Mouse (Mus musculus) kidney, postnatal 0 days (tissue): ENCODE measurements around the gene Trappc3. TPM values are rescaled to one million over a fixed set of nuclear protein-coding genes. Genes with fewer than 3 reads are reported as not detected.

Experiments
- ATAC-seq: fragments of 200-750 bp; cut with Nextera tagmentation; replicated peaks from 2 replicates; pipeline ENCODE4 v1.8.0; 2017; ENCODE audit warnings: low read depth, moderate number of reproducible peaks, moderate TSS enrichment, moderate library complexity; ENCODE audit not compliant: low FRiP score
- DNase-seq: peaks from one replicate; pipeline ENCODE4 v3.0.0-alpha.2; 2016; ENCODE audit warnings: low spot score
- H3K27ac ChIP-seq: fragments of 300-500 bp; sonication (generic); 2 replicates; pipeline ENCODE4 v1.5.1; 2014; ENCODE audit warnings: mild to moderate bottlenecking
- H3K27me3 ChIP-seq: fragments of 300-500 bp; sonication (generic); 2 replicates; pipeline ENCODE4 v1.6.1; 2014; ENCODE audit warnings: low read length, mixed read lengths; ENCODE audit not compliant: insufficient read depth
- H3K36me3 ChIP-seq: fragments of 300-500 bp; sonication (generic); 2 replicates; pipeline ENCODE4 v1.6.1; 2014; ENCODE audit warnings: low read length, mixed read lengths; ENCODE audit not compliant: insufficient read depth
- H3K4me1 ChIP-seq: fragments of 300-500 bp; sonication (generic); replicated peaks from 2 replicates; pipeline ENCODE4 v1.6.1; 2014; ENCODE audit warnings: antibody characterized with exemption, low read length, mixed read lengths; ENCODE audit not compliant: insufficient read depth
- H3K4me2 ChIP-seq: fragments of 300-500 bp; sonication (generic); 2 replicates; pipeline ENCODE4 v1.6.1; 2014; ENCODE audit warnings: mild to moderate bottlenecking, low read length, moderate library complexity, mixed read lengths
- H3K4me3 ChIP-seq: fragments of 300-500 bp; sonication (generic); replicated peaks from 2 replicates; pipeline ENCODE4 v1.5.1; 2014; ENCODE audit warnings: low read depth, low read length
- H3K9ac ChIP-seq: fragments of 300-500 bp; sonication (generic); 2 replicates; pipeline ENCODE4 v1.6.1; 2014; ENCODE audit warnings: low read depth, low read length
- H3K9me3 ChIP-seq: fragments of 300-500 bp; sonication (generic); replicated peaks from 2 replicates; pipeline ENCODE4 v1.6.1; 2016; ENCODE audit warnings: low read length, inconsistent platforms, mixed read lengths
- CTCF ChIP-seq: IDR thresholded peaks from 2 replicates; pipeline ENCODE4 v1.5.1; 2016; ENCODE audit warnings: antibody characterized with exemption, low read depth, mild to moderate bottlenecking, moderate library complexity
- WGBS: fragments of 180-500 bp; shearing (Covaris S2); extraction: QIAGEN DNeasy Blood & Tissue Kit; methylation state at CpG from one replicate; pipeline ENCODE4 v1.1.7; 2014; 5-methylcytosine and 5-hydroxymethylcytosine counted together
- polyA plus RNA-seq: library from polyadenylated mRNA; unstranded; fragments of >200 nt; fragmentation: Nextera tagmentation; extraction: Ambion mirVana; gene quantifications from 2 replicates; pipeline ENCODE4 v1.2.1, GENCODE M21; 2015

Trappc3 gene
- polyA plus RNA-seq, 1 experiment from 2014 or later: 115 TPM

DNA sequence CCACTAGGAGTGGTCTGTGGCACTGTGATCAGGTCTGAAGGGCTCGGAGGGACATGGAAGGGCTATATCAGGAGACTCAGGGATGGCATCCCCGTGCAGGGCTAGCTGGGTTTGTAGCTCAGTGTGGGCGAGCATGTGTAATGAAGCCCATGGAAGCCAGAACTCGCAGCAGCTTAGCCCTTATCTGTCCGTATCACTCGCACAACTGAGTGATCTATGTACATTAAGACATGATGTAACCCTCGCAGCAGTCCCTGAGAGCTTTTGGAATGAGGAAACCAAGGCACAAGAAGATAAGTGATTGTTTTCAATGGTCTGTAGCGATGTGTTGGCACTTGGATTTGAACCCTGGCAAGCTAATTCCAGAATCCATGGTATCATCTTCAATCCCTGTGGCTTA lies 21.5 kb downstream of the Trappc3 start:
- peaks cover 15% of the 10 kb centered on the region for H3K27me3 ChIP-seq
- no peaks in the 10 kb centered on the region for H3K36me3 ChIP-seq
- H3K9ac ChIP-seq: no peak overlapping the region
- no peak overlapping the region for H3K4me2 ChIP-seq
- no peak overlapping the region for H3K4me3 ChIP-seq
- 86% methylated on average over 8 of the region's 8 CpGs for WGBS
- peaks cover 8% of the 10 kb centered on the region; the same call in 1 of the 2 replicates for H3K4me1 ChIP-seq
- H3K9me3 ChIP-seq: no peaks in the 10 kb centered on the region
- ATAC-seq: no peak
- DNase-seq: no peak
- no peak overlapping the region for H3K27ac ChIP-seq
- TF ChIP-seq CTCF: no peak

DNA sequence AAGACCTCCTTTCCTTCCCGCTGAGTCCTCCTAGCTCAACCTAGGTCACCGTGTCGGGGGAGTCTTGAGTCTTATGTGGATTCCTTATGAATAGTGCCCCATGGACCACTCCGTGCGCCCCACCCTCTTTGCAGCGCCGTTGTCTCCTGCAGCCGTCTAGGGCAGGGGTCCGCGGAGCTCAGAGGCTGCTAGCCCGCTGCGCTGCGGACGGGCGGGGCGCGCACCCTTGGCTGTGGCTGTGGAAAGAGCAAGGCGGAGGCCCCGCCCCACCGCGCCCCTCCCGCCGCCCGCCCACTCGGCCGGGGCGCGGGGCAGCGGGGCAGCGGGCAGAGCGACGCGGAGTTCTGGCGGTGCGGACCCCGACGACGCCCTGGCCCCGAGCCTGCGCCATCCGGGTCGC lies 24.4 kb downstream of the Trappc3 start, which contains the start of gene Col8a2:
Gene Col8a2, plus strand, starts transcription at position 302 of the 400 bp plus-strand sequence.
- peak; percentile 44; the same call in 1 of the 2 replicates for ATAC-seq
- Histone ChIP-seq H3K4me1 (peaks cover 15% of the 10 kb centered on the region; the same call in 1 of the 2 replicates), H3K27me3 (peaks cover 15% of the 10 kb centered on the region), H3K36me3 (no peaks in the 10 kb centered on the region), H3K9ac (peak within 1 kb of the TSS; percentile 47), H3K4me2 (peak within 1 kb of the TSS; percentile 77), H3K27ac (0 out of 2 replicates have a peak within 1 kb of the TSS, but pooled peaks have one; percentile 19), H3K9me3 (no peaks in the 10 kb centered on the region), H3K4me3 (peak within 1 kb of the TSS; percentile 44)
- DNase-seq: peak; percentile 44
- WGBS: 2% methylated on average over 19 of the region's 42 CpGs
- no peak for TF ChIP-seq CTCF

DNA sequence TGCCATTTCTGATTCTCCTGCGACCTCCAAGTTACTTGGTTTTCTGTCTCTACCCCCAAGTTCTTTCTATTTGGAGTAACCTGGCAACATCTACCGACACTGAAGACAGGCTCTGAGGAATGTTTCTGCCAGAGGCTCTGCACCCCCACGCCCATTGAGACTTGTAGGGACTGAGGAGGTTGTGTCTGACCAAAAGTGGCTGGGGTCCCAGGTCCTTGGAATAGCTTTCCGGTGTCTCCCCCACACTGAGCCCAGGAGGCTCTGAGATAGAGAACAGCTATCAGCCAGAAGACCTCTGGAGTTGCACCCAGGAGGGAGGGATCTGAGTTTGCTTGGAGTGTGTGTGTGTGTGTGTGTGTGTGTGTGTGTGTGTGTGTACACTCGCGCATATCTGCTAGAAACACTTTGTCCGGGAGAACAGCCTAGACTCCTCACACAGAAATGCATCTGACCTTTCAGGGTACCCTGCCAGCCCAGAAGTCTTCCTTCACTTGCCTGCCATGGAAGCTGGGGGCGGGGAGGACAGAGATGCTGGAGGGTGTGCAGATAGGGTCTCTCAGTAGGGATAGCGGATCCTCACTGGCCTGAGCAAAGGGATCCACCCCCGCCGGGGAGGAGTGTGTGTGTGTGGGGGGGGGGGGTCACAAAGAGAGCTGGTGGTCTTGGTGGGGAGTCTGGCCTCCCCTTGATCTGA lies 25.3 kb downstream of the Trappc3 start:
- ATAC-seq: no peak; the same call in 1 of the 2 replicates
- Histone ChIP-seq H3K4me2 (peak overlapping the region; percentile 77), H3K36me3 (no peaks in the 10 kb centered on the region), H3K9ac (no peak overlapping the region), H3K4me3 (no peak overlapping the region), H3K4me1 (peaks cover 17% of the 10 kb centered on the region; the same call in 1 of the 2 replicates), H3K27me3 (peaks cover 15% of the 10 kb centered on the region), H3K27ac (no peak overlapping the region), H3K9me3 (no peaks in the 10 kb centered on the region)
- DNase-seq: peak; percentile 50
- 30% methylated on average over 11 of the region's 11 CpGs for WGBS
- no peak for TF ChIP-seq CTCF

DNA sequence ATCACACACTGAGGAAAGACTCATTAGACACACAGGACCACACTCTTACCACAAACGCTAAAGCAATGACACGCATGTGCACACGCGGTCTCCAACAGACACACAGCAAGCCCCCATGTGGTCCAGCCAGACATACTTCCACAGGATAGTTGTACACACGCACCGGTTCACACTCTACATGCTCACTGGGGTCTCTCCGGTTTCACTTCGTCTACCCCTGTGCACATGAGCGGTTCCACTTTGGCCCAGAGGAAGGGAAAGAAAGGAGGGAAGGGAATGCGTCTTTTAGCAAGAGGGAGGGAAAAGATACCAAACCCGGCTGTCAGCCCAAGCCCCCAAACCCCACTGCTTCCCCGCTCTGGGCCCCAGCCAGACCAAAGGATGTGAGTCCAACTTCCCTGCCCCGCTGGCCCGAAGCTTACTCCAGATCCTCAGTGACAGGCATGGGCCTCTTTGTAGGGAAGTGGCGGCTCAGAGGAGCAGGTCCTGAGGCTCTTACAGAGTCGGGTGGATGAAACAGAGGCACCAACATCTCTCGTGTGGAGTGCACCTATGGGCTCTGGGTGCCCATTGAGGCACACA lies 26.1 kb downstream of the Trappc3 start:
- peak; percentile 63 for DNase-seq
- Histone ChIP-seq H3K27ac (peak overlapping the region; percentile 25; the same call in 1 of the 2 replicates), H3K9ac (no peak overlapping the region)

DNA sequence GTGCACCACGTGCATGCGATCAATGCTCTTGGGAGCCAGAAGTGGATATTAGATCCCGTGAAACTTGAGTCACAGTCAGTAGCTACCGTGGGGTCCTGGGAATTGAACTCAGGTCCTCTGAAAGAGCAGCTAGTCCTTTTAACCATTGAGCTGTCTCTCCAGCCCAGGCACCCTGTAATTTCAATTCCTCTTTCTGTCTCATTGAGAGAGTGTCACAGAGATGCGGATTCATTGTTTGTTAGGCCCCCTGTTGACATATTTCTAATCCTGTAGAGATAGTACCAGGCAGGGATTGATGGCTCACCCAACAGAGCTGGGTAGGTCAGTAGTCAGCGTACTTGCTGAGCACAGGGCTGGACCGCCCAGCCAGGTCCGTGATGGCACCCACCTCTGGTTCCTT lies 28.2 kb downstream of the Trappc3 start:
- no peak for DNase-seq
- WGBS: 88% methylated on average over 8 of the region's 8 CpGs
- no peak overlapping the region for H3K4me3 ChIP-seq
- no peak overlapping the region for H3K4me2 ChIP-seq
- TF ChIP-seq CTCF: no peak
- no peak overlapping the region for H3K27ac ChIP-seq
- peaks cover 17% of the 10 kb centered on the region; the same call in 1 of the 2 replicates for H3K4me1 ChIP-seq
- H3K27me3 ChIP-seq: peaks cover 15% of the 10 kb centered on the region
- no peak for ATAC-seq
- no peaks in the 10 kb centered on the region for H3K36me3 ChIP-seq
- H3K9ac ChIP-seq: no peak overlapping the region
- no peaks in the 10 kb centered on the region for H3K9me3 ChIP-seq

More for the DNA sequence above, 26.1 kb downstream of the Trappc3 start:
- TF ChIP-seq CTCF: no peak
- 27% methylated on average over 17 of the region's 17 CpGs for WGBS
- Histone ChIP-seq H3K4me1 (peaks cover 17% of the 10 kb centered on the region; the same call in 1 of the 2 replicates), H3K36me3 (no peaks in the 10 kb centered on the region), H3K4me3 (no peak overlapping the region), H3K27me3 (peaks cover 15% of the 10 kb centered on the region), H3K4me2 (peak overlapping the region; percentile 77), H3K9me3 (no peaks in the 10 kb centered on the region)
- no peak for ATAC-seq

DNA sequence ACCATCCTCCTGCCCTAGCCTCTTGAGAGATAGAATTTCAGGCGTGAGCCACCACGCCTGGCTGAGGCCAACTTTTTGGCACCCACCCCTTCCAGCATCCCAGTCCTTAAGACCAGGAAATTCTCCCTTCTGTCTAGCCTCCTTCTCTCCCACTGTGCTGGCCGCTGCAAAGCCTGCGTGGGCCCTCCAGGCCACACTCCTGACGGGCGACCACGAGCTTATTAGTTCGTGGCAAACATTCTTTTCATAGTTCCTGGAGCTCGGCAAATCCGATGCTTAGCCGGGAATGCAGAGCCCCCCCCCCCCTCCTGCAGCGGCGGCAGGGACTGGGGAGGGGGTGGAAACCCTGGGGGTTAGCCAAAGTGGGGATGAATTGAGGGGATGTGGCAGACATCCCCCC lies 29.1 kb downstream of the Trappc3 start:
- DNase-seq (no peak), ATAC-seq (no peak)
- no peak overlapping the region for H3K4me3 ChIP-seq
- H3K9ac ChIP-seq: no peak overlapping the region
- WGBS: 24% methylated on average over 13 of the region's 13 CpGs
- peaks cover 17% of the 10 kb centered on the region; the same call in 1 of the 2 replicates for H3K4me1 ChIP-seq
- no peaks in the 10 kb centered on the region for H3K9me3 ChIP-seq
- no peak overlapping the region for H3K4me2 ChIP-seq
- no peak overlapping the region for H3K27ac ChIP-seq
- H3K36me3 ChIP-seq: no peaks in the 10 kb centered on the region
- no peak for TF ChIP-seq CTCF
- peaks cover 11% of the 10 kb centered on the region for H3K27me3 ChIP-seq
